Mouse (Mus musculus) hindbrain, embryonic 14.5 days (tissue): Measurements from ENCODE around the gene Tmem121. TPM values are rescaled to one million over a fixed set of nuclear protein-coding genes. Genes with fewer than 3 reads are reported as not detected.

Experiments used
- ATAC-seq: fragments of 200-750 bp; cut with Nextera tagmentation; 2 replicates; pipeline ENCODE4 v1.8.0; 2017; ENCODE audit warnings: moderate number of reproducible peaks, mild to moderate bottlenecking, moderate TSS enrichment, moderate library complexity; ENCODE audit not compliant: low FRiP score
- DNase-seq: peaks from one replicate; pipeline ENCODE4 v3.0.0-alpha.2; 2015; ENCODE audit warnings: low spot score
- H3K27ac ChIP-seq: fragments of 300-500 bp; sonication (generic); 2 replicates; pipeline ENCODE4 v1.5.1; 2014; ENCODE audit warnings: mild to moderate bottlenecking, moderate library complexity
- H3K27me3 ChIP-seq: fragments of 300-500 bp; sonication (generic); 2 replicates; pipeline ENCODE4 v1.6.1; 2014; ENCODE audit warnings: mild to moderate bottlenecking, low read length, mixed read lengths; ENCODE audit not compliant: control insufficient read depth, insufficient read depth
- H3K36me3 ChIP-seq: fragments of 300-500 bp; sonication (generic); replicated peaks from 2 replicates; pipeline ENCODE4 v1.6.1; 2014; ENCODE audit not compliant: control insufficient read depth, insufficient read depth
- H3K4me1 ChIP-seq: fragments of 300-500 bp; sonication (generic); replicated peaks from 2 replicates; pipeline ENCODE4 v1.6.1; 2014; ENCODE audit warnings: antibody characterized with exemption, low read length, mixed read lengths; ENCODE audit not compliant: control insufficient read depth, insufficient read depth
- H3K4me2 ChIP-seq: fragments of 300-500 bp; sonication (generic); replicated peaks from 2 replicates; pipeline ENCODE4 v1.6.1; 2014; ENCODE audit warnings: mild to moderate bottlenecking, moderate library complexity
- H3K4me3 ChIP-seq: fragments of 300-500 bp; sonication (generic); replicated peaks from 2 replicates; pipeline ENCODE4 v1.5.1; 2014; ENCODE audit warnings: mild to moderate bottlenecking, low read length
- H3K9ac ChIP-seq: fragments of 300-500 bp; sonication (generic); 2 replicates; pipeline ENCODE4 v1.6.1; 2014
- H3K9me3 ChIP-seq: fragments of 300-500 bp; sonication (generic); 2 replicates; pipeline ENCODE4 v1.6.1; 2016; ENCODE audit warnings: low read length; ENCODE audit not compliant: control insufficient read depth
- WGBS: fragments of 180-500 bp; shearing (Covaris S2); extraction: QIAGEN DNeasy Blood & Tissue Kit; methylation state at CpG from one replicate; pipeline ENCODE4 v1.1.7; 2014; 5-methylcytosine and 5-hydroxymethylcytosine counted together
- polyA plus RNA-seq: library from polyadenylated mRNA; unstranded; fragments of >200 nt; fragmentation: Nextera tagmentation; extraction: Ambion mirVana; gene quantifications from 2 replicates; pipeline ENCODE4 v1.2.1, GENCODE M21; 2014

Tmem121 gene
- polyA plus RNA-seq, 1 experiment from 2014 or later: 28.0 TPM

- H3K27ac ChIP-seq: no peak overlapping the region
- DNase-seq: no peak
- WGBS: 85% methylated on average over 6 of the region's 6 CpGs
- H3K4me3 ChIP-seq: peak overlapping the region; percentile 35
- H3K4me2 ChIP-seq: peak overlapping the region; percentile 82
- 0 out of 2 replicates have a peak, but pooled peaks cover 22% of the 10 kb centered on the region for H3K27me3 ChIP-seq
- no peaks in the 10 kb centered on the region for H3K9me3 ChIP-seq
- peaks cover 21% of the 10 kb centered on the region for H3K4me1 ChIP-seq
- H3K36me3 ChIP-seq: no peaks in the 10 kb centered on the region
- H3K9ac ChIP-seq: peak overlapping the region; percentile 61; the same call in 1 of the 2 replicates
- ATAC-seq: no peak
These were observed 31.0 kb upstream of the Tmem121 start for GRCm38 (mm10) chr12:113154747-113155075.

GRCm38 (mm10) chr12:113155076-113155771 is 30.5 kb upstream of the Tmem121 start:
- ATAC-seq (0 out of 2 replicates have a peak, but pooled peaks have one; percentile 0), DNase-seq (peak; percentile 32)
- Histone ChIP-seq H3K4me2 (peak overlapping the region; percentile 82), H3K27me3 (0 out of 2 replicates have a peak, but pooled peaks cover 19% of the 10 kb centered on the region), H3K9ac (peak overlapping the region; percentile 61), H3K27ac (peak overlapping the region; percentile 79), H3K9me3 (no peaks in the 10 kb centered on the region), H3K4me3 (peak overlapping the region; percentile 35), H3K4me1 (peaks cover 21% of the 10 kb centered on the region), H3K36me3 (no peaks in the 10 kb centered on the region)
- 6% methylated on average over 32 of the region's 32 CpGs for WGBS

- H3K4me1 ChIP-seq: peaks cover 21% of the 10 kb centered on the region
- peak; percentile 98 for ATAC-seq
- WGBS: under 1% methylated on average over 46 of the region's 46 CpGs
- H3K9ac ChIP-seq: peak within 1 kb of the TSS; percentile 61
- H3K27me3 ChIP-seq: 0 out of 2 replicates have a peak, but pooled peaks cover 14% of the 10 kb centered on the region
- H3K4me3 ChIP-seq: peak within 1 kb of the TSS; percentile 50
- no peaks in the 10 kb centered on the region for H3K36me3 ChIP-seq
- no peaks in the 10 kb centered on the region for H3K9me3 ChIP-seq
- peak within 1 kb of the TSS; percentile 79 for H3K27ac ChIP-seq
- peak within 1 kb of the TSS; percentile 82 for H3K4me2 ChIP-seq
- DNase-seq: peak; percentile 97
These were observed 29.7 kb upstream of the Tmem121 start, which contains the start of gene Tedc1 for GRCm38 (mm10) chr12:113155887-113156539. Gene Tedc1, plus strand, starts transcription at chr12:113156421.

GRCm38 (mm10) chr12:113156540-113156929 is 29.2 kb upstream of the Tmem121 start:
- ATAC-seq: peak; percentile 26; the same call in 1 of the 2 replicates
- peak overlapping the region; percentile 46 for H3K9ac ChIP-seq
- 0 out of 2 replicates have a peak, but pooled peaks cover 8% of the 10 kb centered on the region for H3K27me3 ChIP-seq
- no peaks in the 10 kb centered on the region for H3K36me3 ChIP-seq
- peak overlapping the region; percentile 82 for H3K4me2 ChIP-seq
- H3K27ac ChIP-seq: no peak overlapping the region
- no peaks in the 10 kb centered on the region for H3K9me3 ChIP-seq
- H3K4me3 ChIP-seq: peak overlapping the region; percentile 50
- under 1% methylated on average over 23 of the region's 23 CpGs for WGBS
- peaks cover 20% of the 10 kb centered on the region for H3K4me1 ChIP-seq
- DNase-seq: no peak

GRCm38 (mm10) chr12:113157002-113157401 is 28.7 kb upstream of the Tmem121 start:
- Histone ChIP-seq H3K4me2 (peak overlapping the region; percentile 82), H3K27ac (no peak overlapping the region), H3K27me3 (0 out of 2 replicates have a peak, but pooled peaks cover 8% of the 10 kb centered on the region), H3K9ac (no peak overlapping the region), H3K4me1 (peaks cover 17% of the 10 kb centered on the region), H3K9me3 (no peaks in the 10 kb centered on the region), H3K36me3 (no peaks in the 10 kb centered on the region), H3K4me3 (peak overlapping the region; percentile 50)
- ATAC-seq (no peak), DNase-seq (no peak)
- WGBS: 40% methylated on average over 8 of the region's 8 CpGs

GRCm38 (mm10) chr12:113157521-113157920 is 28.2 kb upstream of the Tmem121 start:
- Histone ChIP-seq H3K4me3 (no peak overlapping the region), H3K4me1 (peaks cover 17% of the 10 kb centered on the region), H3K9ac (no peak overlapping the region), H3K9me3 (no peaks in the 10 kb centered on the region), H3K27ac (no peak overlapping the region), H3K27me3 (0 out of 2 replicates have a peak, but pooled peaks cover 3% of the 10 kb centered on the region), H3K36me3 (no peaks in the 10 kb centered on the region), H3K4me2 (peak overlapping the region; percentile 82; the same call in 1 of the 2 replicates)
- 94% methylated on average over 8 of the region's 8 CpGs for WGBS
- ATAC-seq (no peak), DNase-seq (no peak)

GRCm38 (mm10) chr12:113157971-113158370 is 27.8 kb upstream of the Tmem121 start:
- Histone ChIP-seq H3K27me3 (no peaks in the 10 kb centered on the region), H3K9ac (no peak overlapping the region), H3K4me3 (no peak overlapping the region), H3K9me3 (no peaks in the 10 kb centered on the region), H3K4me2 (no peak overlapping the region), H3K27ac (no peak overlapping the region), H3K36me3 (no peaks in the 10 kb centered on the region), H3K4me1 (peaks cover 17% of the 10 kb centered on the region)
- WGBS: 93% methylated on average over 8 of the region's 8 CpGs
- ATAC-seq: no peak
- no peak for DNase-seq

- Histone ChIP-seq H3K36me3 (no peaks in the 10 kb centered on the region), H3K4me3 (no peak overlapping the region), H3K4me1 (0 out of 2 replicates have a peak, but pooled peaks cover 4% of the 10 kb centered on the region), H3K27ac (peak overlapping the region; percentile 78), H3K4me2 (no peak overlapping the region), H3K9ac (no peak overlapping the region), H3K27me3 (no peaks in the 10 kb centered on the region), H3K9me3 (no peaks in the 10 kb centered on the region)
- DNase-seq: peak; percentile 42
- 64% methylated on average over 11 of the region's 11 CpGs for WGBS
- ATAC-seq: peak; percentile 81
These were observed 22.1 kb upstream of the Tmem121 start for GRCm38 (mm10) chr12:113163561-113164006.

GRCm38 (mm10) chr12:113168031-113168536 is 17.6 kb upstream of the Tmem121 start:
- Histone ChIP-seq H3K27me3 (no peaks in the 10 kb centered on the region), H3K27ac (no peak overlapping the region), H3K4me1 (0 out of 2 replicates have a peak, but pooled peaks cover 4% of the 10 kb centered on the region), H3K4me3 (no peak overlapping the region), H3K36me3 (no peaks in the 10 kb centered on the region), H3K9ac (no peak overlapping the region), H3K9me3 (no peaks in the 10 kb centered on the region), H3K4me2 (no peak overlapping the region)
- ATAC-seq: no peak
- 83% methylated on average over 9 of the region's 9 CpGs for WGBS
- DNase-seq: no peak
